Mouse (Mus musculus) urinary bladder, adult 2 months (tissue): Measurements from ENCODE around the gene Sertad2. TPM values are rescaled to one million over a fixed set of nuclear protein-coding genes. Genes with fewer than 3 reads are reported as not detected.

Experiments used
- DNase-seq: peaks from one replicate; pipeline ENCODE4 v3.0.0; 2022; ENCODE audit warnings: low spot score
- polyA plus RNA-seq: library from polyadenylated mRNA; depleted of rRNA; stranded (reverse); fragments of >200 nt; gene quantifications from 2 replicates; pipeline ENCODE4 v1.2.3, GENCODE M21; 2012

Gene Sertad2
- polyA plus RNA-seq, 1 experiment: 18.0 TPM

DNA sequence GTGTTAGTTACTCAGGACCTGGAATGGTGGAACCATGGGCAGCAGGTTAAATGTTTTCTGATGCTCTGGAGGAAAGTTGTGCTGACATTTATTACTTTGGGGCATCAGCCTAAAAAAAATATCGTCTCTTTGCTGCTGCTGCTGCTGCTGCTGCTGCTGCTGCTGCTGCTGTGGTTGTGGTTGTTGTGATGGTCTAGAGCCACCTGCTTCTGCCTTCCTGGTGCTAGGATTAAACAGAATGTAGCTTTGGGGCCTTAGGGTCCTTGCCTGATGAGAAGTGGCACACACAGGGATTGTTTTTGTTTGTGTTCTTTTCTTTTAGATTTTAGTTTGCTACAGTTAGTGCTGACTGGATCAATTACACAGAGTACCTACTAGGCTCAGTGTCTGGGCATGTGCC lies 101.1 kb downstream of the Sertad2 start:
- DNase-seq: no peak

DNA sequence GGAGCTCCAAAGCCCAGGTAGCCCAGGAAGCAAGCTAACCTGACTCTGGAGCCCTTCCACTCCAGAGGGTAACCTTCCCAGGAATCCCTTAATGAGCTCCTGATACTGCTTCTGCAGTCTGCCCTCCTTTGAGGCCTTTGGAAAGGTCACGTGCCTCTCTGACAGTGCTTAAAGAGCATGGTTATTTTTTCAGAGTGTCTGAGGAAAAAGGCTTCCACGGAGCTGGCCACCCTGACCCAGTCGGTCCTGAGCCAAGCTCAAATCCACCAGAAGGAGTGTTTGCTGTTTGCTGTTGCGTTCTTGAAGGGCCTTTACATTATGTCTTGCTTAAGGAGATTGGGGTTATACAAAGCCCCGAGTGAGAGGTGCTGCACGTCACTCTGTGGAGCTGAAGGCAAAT lies 101.8 kb downstream of the Sertad2 start:
- no peak for DNase-seq

- DNase-seq: no peak
Observed at GRCm38 (mm10) chr11:20645521-20645920, 102.5 kb downstream of the Sertad2 start.

GRCm38 (mm10) chr11:20646142-20646541 lies 103.1 kb downstream of the Sertad2 start:
- DNase-seq: no peak

- DNase-seq: no peak
Observed at GRCm38 (mm10) chr11:20646986-20647726, 104.1 kb downstream of the Sertad2 start.

DNA sequence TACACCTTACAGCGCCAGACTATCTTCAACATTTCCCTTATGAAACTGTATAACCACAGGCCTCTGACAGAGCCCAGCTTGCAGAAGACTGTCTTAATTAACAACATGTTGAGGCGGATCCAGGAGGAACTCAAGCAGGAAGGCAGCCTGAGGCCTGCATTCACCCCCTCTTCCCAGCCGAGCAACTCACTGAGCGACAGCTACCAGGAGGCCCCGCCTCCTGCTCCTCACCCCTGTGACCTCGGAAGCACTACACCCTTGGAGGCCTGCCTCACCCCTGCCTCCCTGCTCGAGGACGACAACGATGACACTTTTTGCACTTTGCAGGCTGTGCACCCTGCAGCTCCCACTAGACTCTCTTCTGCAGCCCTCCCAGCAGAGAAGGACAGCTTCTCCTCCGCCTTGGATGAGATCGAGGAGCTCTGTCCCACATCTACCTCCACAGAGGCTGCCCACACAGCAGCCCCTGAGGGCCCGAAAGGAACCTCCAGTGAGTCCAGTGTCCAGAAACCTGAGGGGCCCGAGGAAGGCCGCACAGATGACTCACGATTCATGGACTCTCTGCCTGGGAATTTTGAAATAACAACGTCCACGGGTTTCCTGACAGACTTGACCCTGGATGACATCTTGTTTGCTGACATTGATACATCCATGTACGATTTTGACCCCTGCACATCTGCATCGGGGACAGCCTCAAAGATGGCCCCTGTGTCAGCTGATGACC lies 105.0 kb downstream of the Sertad2 start:
- no peak for DNase-seq

- DNase-seq: no peak
Observed at GRCm38 (mm10) chr11:20649477-20649876, 106.4 kb downstream of the Sertad2 start.

DNA sequence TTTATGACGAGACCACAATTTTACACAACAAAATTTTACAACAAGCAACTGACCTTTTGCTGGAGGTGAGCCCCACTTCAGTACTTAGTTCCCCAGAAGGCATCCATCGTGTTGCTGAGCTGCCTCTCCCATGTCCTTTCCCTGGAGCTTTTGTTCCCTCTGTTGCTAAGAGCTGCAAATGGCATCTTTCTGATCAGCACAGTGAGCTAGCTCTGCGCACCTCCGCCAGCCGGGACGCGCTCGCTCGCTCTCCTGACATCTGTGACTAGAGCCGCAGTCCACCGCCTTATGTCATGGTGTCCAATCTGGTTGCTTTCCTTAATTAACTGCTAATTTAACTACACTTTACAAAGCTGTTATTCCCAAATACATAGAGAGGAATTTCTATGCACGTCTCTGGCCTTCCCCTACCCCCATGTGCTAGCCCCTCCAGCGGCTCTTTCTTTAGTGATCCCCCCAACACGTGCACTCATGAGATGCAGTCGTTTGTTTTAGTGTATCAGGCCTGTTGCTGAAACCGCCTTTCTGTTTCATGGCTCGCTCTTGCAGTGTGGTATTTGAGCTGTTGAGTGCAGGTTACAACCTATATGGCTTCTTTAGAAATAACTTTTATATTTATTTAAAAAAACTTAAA lies 107.1 kb downstream of the Sertad2 start:
- no peak for DNase-seq

GRCm38 (mm10) chr11:20651166-20651565 lies 108.1 kb downstream of the Sertad2 start:
- no peak for DNase-seq

- no peak for DNase-seq
Observed at GRCm38 (mm10) chr11:20655795-20656710, 113.0 kb downstream of the Sertad2 start.

DNA sequence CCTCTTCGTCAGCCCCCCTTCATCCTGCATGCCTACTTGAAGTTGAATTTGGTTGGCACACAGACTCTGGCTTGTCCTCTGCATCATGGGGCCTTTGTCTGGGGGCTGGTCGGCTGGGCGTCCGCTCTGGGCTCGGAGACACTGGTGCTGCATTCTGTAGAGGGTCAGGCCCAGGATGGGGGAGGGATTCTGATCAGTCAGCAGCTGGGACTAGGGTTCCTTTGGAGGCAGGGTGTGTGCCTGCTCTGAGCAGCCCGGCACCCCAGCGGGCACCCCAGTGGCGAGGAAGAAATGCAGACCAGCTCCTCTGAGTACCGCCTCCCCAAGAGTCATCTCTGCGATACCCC lies 113.6 kb downstream of the Sertad2 start:
- DNase-seq: no peak

GRCm38 (mm10) chr11:20659094-20659493 lies 116.0 kb downstream of the Sertad2 start:
- DNase-seq: no peak

DNA sequence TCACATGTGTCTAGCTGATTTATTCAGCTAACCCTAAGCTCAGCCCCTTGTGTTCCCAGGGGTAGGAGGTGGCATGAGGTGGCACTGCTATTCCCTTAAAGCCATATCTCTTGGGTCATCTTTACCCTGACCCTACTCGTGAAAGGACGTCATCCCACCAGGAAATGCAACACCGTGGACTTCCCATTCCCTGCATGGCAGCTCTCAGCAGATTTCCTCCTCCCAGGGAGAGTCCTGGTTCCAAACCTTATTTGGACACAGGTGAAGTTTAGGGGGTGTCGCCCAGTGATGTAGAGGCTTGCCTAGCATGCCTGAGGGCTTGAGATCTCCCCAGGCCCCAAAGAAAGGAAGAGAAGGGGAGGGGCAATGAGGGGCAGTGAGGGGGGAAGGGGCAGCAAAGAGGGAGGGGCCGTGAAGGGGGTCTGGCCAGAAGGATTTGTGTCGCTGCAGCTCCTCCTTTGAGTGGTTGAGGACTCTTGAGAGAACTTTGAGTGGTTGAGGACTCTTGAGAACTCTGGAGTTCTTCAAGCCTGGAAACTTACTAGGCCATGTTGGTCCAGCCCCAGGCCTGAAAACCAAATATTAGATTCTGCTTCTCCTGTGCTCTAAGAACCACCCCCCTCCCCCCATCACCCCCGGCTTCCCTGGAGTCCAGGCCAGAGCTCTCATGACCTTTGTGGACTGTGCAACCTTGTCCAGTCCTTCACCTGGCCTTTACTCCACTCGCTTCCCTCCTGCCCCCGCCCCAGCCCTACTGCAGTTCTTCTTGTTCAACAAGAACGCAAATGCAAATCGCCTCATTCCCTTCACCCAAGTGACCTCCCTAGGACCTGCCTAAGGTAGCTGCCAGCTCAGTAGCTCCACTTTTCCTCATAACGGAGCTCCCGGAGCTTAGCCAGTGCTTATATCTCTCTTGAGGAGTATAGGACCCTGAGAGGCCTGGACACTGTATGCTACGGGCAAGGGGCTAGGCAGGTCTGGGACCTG lies 117.4 kb downstream of the Sertad2 start:
- no peak for DNase-seq

DNA sequence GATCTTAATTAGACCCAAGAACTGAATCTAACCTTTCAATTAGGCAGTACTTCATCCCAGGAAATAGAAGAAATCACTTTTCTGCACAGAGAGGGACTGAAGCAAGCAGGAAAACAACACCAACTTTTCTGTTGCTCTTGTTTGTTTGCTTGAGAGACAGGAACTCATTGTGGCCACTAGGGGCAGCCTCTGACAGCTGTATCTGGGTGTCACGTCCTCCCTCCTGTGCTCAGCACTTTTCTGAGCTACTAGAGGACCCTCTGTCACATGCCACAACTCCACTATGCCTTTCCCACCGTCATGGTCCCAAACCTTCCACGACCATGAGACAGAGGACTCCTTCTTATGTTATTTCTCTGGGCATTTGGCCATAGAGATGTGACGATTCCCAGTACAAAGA lies 118.6 kb downstream of the Sertad2 start:
- no peak for DNase-seq

GRCm38 (mm10) chr11:20662811-20663210 lies 119.8 kb downstream of the Sertad2 start:
- no peak for DNase-seq

DNA sequence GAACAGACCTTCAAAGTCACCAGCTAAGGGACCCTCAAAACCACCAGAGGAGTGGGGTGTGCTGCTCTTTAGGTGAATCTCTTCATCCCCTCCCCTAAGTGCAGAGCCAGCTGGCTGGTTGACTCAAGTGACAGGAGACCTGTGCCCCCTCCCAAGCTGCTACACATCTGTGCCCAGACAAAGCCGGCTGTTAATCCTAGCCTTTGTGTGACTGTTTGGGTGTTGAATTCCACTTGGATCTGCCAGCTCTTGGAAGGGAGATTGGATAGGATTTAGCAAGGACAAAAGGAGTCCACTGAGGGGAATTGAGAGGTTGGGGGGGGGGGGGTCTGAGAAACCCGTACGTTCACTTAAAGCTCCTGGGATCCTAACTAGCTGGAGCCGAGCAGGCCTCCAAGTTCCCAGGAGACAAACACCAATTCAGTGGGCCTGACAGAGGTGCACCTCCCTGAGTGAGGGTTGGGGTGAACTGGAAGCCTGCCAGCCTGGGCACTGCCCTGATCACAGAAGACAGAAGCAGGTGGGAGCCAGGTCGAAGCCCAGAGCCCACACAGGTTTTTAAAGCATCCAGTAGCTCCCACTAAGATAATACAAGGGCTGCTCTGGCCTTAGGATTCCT lies 120.6 kb downstream of the Sertad2 start:
- no peak for DNase-seq

- no peak for DNase-seq
Observed at GRCm38 (mm10) chr11:20664878-20665277, 121.8 kb downstream of the Sertad2 start.

GRCm38 (mm10) chr11:20671789-20672392 lies 128.8 kb downstream of the Sertad2 start:
- DNase-seq: no peak

DNA sequence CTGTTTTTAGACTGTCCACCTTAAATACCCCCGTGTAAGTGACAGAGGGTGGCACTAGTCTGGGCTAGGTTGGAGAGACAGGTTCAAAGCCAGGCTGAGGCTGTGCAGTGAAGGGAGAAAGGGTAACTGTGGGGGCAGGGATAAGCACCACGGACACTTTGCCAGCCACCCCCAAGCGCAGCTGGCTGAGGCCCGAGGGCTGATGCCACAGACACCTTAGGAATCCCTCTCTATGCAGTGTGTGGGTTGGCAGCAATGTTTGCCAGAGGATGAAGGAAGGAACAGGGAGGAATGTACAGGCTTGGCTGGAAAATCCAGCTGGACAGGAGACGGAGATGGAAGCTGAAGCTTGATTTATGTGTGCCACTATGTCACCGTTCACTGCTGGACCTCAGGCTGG lies 129.5 kb downstream of the Sertad2 start:
- no peak for DNase-seq

DNA sequence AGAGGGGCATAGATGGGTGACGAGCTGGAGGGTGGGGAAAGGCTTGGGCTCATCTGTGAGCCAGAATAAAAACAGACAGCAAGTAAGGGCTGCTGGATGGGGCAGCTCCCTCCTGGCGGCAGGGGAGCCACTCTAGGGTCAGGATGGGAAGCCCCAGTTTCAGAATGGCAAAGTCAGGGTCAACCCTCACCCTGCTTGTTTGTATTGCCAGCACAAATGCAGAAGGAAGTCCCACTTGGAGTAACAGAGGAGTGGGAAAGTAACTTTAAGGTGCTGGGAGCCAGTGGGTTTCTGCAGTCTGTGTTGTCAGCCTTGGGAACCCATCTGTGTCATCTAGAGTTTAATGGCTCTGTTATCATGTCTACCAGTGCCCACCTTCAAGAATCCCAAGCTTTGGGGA lies 136.3 kb downstream of the Sertad2 start:
- peak; percentile 6 for DNase-seq
